Mouse (Mus musculus) induced T-regulatory cell, adult 2 months (primary cell): ENCODE measurements around the gene Sbf2.

ENCODE experiments used
- DNase-seq: peaks from one replicate; pipeline ENCODE4 v3.0.0-alpha.2; 2012; ENCODE audit warnings: low read depth

Gene Sbf2

DNA sequence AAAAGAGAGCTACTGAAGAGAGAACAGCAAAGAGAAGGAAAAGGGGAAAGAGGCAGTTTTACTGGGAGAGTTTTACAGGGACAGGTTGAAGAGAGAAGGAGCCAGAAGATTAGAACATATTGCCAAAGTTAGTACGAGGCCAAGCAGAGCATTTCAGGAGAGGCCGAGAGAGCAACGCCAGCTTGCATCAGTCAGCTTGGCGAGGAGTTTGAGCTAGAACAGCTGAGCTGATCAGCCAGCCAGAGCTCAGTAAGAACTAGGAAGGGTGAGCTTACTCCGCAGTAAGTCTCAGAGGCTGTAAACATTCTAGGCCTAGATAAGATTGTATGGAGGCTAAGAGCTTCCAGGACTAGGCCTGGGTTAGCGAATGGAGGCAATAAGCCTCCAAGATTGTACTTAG, 222.1 kb downstream of the Sbf2 start:
- no peak for DNase-seq

DNA sequence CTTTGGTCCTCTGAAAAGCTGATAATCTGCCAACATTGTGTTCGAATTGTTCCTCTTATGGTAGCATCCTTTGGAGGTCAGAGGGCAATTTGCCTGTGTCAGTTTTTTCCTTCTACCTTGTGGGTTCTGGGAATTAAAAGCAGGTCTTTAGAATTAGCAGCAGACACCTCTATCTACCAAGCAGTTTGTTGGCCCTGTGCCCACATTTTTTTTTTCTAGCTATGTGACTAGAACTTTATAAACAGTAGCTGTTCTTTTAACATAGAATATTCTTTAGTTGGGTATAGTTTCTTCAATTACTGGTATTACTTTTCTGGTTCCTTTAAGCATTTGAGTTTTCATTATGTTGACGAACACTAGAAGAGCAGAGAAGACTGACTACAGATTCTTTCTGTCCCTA, 223.1 kb downstream of the Sbf2 start:
- no peak for DNase-seq

DNA sequence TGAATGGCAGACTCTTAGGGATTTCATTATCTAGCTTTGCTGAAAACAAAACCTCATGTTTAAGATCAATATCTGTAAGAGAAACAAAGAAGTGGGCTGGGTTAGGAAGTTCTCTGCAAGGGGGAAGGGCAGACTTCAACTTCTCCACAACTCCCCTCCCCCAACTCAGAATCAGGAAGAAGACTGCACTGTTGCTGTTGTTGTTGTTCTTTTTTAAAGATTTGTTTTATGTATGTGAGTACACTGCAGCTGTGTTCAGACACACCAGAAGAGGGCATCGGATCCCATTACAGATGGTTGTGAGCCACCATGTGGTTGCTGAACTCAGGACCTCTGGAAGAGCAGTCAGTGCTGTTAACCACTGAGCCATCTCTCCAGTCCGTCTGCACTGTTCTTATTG, 225.8 kb downstream of the Sbf2 start:
- peak; percentile 17 for DNase-seq

DNA sequence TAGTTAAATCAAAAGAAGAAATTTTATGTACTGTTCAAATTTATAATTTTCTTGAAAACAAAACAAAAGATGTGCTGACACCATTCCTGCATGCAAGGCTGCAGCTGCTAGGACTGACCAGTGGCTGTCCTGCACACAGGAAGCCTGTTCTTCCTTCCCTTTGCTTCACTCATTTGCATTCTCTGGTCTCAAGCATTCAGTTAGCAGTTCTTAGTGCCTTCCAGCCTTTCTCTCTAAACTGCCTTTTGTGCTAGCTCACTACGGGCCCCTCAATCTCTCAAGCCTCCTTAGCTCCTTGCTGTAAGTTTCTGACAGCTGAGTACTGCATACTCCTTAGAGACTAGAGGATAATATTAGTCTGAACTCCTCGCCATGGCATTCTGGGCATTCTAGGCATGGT, 227.2 kb downstream of the Sbf2 start:
- no peak for DNase-seq

DNA sequence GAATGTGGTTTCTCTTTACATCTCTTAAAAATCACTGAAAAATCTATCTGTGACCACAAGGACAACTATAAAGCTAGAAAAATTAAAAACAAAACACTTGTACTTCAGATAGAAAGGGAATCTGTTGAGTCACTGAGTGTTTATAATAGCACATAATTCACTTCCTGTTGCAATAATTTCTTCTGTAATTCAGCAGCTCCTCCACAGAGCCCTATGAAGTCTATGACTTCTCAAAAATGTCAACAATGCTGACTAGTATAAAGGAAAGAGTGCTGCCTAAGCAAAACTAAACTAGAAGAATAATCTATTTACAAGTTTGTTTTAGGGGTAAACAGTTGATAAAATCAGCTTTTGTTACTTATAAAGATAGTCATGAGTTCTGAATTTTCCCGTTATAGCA, 229.2 kb downstream of the Sbf2 start:
- no peak for DNase-seq

DNA sequence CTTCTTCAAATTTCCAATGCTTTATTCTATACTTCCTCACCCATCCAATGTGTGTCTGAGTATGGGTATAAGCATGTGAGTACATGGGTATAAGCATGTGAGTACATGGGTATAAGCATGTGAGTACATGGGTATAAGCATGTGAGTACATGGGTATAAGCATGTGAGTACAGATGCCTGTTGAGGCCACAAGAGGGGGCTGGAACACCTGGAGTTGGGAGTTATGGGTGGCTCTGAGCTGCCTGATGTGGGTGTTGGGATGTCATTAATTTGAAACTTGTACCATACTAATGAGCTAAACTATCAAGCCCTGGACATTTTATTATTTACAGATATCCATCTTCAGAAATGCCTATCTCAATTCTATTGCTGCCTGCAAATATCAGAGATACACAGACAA, 230.4 kb downstream of the Sbf2 start:
- DNase-seq, result no peak

DNA sequence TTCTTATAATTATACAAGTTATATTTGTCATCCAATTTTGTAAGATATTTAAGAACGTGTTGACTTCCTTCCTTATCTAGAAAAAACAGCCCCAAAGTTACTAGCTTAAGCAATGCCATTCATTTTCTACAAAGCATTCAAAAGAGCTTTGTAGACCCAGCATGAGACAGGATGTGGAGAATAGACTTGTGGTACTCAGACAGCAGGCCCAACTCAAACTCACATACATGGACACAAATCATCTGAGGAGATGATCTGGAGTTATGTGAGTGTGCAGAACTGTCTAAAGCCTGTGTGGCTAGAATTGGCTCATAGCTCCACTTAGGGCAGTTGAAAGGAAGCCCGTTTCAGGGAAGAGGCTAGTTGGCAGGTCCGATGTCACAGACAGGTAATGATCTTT, 233.1 kb downstream of the Sbf2 start:
- no peak for DNase-seq

DNA sequence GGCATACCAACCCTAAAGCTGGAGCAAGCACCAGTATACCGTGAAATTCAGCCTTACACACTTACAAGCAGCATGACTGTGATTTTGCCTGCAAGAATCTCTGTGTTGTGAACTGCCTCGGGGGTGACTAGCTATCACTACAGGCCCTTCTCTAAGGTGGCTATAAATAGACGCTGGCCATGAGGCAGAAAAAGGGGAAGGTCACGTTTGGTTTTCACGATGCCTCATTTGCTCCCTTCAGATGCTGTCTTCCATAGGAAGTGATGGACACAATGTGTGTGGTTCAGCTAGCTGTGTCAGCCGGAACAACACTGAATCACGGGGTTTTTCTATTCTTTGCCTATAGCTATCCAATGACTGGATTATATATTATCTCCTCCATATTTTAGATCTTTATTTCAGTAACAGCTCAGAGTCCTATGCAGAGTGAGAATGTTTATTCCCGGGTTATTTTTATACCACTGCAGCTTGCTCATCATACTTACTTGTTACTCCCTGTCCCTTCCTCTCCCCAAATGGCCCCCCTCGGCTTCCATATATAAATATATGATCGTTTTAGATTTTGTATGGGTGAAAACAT, 235.3 kb downstream of the Sbf2 start:
- no peak for DNase-seq

DNA sequence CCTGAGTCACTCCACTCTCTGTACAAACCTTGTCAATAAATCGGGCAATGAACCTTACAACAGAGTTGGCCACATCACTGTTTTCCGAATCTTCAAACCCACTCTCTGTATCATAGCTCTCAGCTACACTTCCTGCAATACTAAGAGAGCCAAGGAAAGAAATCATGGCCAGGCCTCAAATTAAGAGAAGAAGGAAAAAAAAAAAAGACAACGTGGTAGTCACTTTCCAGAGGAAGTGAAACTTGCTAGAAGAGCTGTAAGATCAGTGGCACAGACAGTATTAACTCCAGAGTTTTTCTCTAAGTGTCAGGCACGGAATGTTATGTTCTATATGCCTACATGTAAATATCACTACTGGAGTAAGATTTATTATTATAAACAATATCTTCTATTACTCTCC, 242.2 kb downstream of the Sbf2 start:
- DNase-seq, result no peak

DNA sequence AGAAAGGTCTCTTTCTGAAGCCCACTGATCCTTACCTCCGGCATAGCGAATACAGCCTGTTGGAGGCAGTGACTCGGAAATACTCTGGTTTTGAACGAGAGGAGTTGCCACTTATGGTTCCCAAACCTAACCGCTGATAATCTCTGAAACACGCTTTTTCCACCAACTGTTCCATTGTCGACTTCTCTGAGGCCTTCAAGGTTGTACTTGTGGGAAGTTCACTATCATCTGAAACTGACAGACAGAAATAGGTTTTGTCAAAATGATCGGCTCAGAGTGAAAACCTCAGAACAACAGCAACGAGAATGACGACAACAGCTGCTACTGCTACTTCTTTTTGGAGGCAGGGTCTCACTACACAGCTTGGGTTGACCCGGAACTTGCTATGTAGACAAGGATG, 252.7 kb downstream of the Sbf2 start:
- no peak for DNase-seq

DNA sequence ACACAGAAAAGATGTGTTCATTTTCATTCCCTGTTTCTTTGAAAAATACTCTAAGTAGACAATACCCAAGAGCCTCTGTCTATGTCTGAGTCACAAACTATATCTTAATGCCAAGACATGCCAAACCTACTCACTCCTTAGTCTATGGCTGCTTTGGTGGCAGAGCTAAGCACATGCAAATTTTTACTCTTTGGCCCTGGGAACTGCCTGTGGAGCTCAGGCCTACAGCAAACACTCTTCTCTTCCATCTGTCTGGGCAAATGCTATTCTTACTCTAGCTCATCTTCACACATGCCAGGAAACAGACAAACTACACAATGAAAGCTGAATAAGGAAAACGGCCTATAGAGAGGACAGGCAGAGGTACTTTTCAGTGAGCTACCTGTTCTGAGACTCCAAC, 253.2 kb downstream of the Sbf2 start:
- DNase-seq, result no peak

DNA sequence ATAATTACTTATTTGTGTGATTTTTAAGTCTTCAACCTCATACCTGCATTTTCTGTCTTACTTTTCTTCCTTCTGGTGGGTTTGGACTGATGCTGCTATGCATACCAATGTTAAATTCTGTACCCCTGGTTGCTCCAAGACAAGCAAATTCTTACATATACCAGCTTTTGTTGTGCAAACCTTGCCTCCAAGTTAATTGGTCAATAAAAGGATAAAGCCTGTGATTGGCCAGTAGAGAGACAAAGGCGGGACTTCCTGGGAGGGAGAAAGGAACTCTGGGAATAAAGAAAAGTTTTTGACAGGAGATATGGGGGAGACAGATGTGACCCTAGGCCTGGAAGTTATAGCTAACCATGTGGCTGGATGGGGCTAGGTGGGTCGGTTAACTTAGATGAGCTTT, 255.3 kb downstream of the Sbf2 start:
- DNase-seq, result no peak

DNA sequence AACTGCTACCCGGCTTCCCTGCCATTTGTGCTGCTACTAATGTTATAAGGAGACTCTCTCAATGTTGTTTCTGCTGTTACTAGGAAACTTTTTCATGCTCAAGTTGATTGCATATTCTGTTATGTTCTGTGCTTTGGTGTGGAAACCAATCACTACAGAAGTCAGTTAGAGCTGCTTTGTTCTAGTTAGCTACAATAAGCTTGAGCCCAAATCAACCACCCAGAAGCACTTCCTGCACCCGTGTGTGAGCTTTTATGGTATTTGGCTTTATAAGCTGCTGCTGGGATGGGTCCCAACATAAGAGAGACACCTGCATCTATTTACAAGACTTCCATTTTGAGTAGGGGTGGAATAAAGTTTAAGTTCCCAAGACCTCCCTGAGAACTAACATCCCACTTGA, 260.8 kb downstream of the Sbf2 start:
- DNase-seq, result no peak

DNA sequence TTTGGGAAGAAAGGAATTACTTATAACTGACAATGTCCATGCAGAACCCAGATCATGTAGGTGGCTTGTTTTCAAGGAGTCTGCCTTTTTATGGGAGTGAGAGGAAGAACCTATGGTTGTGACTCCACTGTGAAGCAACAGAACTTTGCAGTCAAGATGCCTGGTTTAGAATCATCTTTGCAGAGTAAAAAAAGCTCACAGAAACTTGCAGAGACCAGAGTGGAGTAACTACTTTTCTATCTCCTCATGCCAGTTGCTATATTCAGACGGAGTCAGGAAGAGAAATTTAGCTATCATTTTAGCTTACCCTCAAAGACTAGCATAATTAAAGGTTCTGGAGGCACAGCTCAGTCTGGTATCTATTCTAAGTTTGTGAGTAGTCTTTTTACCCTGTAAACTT, 267.5 kb downstream of the Sbf2 start:
- DNase-seq, result no peak

DNA sequence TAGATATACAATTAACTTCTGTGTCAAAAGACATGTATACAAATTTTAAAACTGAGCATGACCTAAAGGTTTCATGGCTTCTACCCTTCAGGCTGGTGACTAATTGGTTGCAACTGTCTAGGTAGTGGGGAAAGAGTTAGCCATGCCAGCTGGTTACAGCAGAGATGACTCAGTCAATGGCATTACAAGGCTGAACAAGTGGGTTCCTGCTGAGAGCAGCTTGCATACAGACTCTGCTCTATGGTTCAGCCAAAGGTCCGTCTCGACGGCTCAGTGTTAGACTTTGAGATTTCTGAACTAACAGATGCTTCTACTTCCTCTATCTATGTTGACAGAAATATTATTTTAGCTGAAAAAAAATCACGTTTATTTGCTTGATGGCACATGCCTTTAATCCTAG, 277.1 kb downstream of the Sbf2 start:
- no peak for DNase-seq

DNA sequence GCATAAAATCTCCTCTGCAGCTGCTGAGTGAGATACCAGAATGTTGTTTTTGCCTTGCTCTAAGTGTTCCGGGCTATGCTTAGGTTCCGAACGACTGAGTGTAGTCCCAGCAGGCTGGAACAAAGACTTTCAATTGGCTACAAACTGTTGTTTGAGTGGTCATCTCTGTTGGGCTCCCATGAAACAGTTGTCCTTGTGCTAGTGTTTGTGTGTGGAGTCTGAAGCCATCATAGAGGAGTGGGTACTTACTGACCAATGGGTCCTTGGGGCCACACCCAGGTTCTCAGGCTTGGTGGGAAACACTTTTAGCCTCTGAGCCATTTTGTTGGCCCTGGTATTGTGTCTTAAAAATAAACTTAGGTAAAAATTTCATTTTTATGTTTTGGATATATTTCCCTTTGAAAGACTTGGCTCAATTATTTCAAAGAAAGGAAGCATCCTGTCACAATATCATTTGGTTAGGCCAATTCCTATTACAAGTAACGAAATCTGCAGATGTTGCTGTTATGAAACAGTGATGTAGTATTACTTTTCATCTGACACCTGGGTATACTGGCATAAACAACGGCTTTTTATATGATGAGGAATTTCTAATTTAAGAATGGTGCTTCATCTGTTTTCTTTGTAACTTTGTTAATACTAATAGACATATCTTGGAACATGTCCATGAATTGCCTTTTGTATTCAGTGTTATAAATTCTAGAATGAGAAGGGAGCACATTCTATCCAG, 289.2 kb downstream of the Sbf2 start:
- DNase-seq, result no peak

DNA sequence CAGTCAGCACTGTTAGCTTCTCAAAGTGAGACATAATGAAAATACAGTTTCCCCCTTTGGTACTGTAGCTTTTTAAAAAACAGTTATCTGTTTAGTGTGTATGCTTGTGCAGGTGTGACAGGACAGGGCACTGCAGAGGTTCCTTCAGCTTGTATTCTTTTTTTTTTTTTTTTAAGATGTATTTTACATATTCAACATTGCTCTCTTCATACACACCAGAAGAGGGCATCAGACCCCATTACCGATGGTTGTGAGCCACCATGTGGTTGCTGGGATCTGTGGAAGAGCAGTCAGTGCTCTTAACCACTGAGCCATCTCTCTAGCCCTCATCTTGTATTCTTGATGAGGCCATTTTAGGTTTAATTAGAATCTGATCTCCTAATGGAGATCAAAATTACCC, 289.9 kb downstream of the Sbf2 start:
- DNase-seq, result no peak

DNA sequence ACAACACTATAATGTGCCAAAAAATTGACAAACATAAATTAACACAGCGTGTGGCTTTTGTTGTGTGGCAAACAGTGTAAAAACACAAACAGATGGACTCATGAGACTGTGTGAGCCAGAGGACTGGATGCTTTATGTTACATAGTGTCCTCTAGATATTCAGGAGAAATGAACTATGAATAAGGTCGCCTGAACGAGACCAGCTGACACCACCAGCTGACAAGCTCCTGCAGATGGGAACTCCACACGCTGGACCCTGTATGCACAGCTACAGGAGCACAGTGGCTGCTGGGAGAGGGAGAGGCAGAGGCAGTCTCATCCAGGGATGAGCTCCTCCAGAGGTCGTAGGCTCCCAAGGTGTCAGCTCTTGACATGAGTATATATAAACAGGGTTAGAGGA, 293.6 kb downstream of the Sbf2 start:
- DNase-seq, result no peak

DNA sequence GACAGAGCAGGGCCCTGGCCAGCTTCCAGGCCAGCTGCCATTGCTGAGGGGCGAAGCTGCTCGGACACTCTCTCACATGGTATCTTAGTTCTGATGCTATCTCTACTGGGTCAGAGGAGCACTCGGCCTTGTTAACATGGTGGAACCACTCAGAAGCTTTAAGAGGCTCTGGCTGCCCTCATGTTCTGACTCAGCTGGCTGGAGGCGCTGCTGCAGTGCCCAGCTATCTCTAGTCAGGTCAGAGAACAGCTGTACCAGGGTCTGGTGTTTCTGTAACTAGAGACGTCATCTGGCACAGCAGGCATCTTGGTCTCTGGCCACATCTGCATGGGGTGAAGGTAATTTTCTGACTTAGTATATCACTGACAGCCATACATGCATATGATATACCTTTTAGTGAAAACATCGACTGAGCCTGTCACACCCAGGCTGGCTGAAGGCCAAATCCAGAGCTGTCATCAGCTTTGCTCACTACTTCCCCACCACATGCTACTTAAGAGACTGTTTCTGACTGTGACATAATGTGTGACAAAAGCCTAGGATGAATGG, 295.7 kb downstream of the Sbf2 start:
- DNase-seq, result no peak

DNA sequence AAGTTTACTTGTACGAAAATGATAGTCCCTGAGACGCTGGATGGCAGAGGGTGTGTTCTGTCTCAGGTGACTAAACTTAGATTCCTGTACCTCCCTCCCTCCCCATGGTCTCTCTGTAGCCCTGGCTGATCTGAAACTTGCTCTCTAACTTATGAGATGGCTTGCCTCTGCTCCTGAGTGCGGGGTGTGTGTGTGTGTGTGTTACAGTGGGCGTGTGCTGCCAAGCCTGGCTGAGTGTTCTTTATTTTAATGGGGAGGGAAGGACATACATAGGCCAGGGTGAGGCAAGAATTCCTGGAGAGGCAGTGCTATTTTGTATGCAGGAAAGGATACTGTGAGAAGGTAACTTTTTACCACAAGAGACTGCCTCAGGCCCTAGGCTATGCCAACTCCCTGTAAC, 297.3 kb downstream of the Sbf2 start:
- no peak for DNase-seq

DNA sequence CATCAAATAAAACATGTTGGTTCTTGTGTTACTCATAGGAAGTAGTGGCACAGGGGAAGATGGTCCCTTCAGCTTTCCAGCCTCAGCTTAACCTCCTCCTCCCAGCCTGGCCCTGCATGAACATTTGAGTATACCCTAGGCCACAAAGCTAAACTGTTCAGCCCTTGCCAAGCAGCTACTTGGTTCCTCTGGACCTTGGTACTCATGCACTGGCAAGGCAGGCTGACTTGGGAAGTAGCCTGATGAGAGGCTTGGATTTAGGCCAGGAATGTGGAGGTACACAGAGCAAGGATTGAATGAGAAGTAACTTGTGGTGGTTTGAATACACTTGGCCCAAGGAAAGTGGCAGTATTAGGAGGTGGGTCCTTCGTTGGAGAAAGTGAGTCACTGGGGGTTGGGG, 299.4 kb downstream of the Sbf2 start:
- no peak for DNase-seq

DNA sequence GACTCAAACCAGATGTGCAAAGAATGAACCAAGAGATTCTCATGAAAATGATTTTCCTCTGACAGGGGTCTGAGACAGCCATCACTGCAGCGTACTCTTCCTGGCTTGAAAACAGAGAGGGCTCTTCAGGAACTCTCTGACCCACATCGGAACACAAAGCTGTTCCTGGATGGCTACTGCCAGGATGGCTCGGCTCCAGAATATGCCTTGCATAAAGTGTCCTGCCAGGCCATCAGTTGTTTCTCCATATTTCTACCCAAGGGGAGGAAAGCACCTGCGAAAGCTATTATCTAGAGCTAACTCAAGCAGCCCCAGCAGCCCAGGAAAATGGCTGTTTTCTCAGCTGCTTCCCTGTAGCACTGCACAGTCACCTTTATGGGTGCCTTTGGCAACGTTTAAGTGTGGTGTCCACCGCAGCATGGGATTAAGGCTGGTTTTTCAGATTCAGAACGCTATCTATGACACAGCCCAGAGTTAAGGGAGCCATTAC, 300.3 kb downstream of the Sbf2 start:
- no peak for DNase-seq

DNA sequence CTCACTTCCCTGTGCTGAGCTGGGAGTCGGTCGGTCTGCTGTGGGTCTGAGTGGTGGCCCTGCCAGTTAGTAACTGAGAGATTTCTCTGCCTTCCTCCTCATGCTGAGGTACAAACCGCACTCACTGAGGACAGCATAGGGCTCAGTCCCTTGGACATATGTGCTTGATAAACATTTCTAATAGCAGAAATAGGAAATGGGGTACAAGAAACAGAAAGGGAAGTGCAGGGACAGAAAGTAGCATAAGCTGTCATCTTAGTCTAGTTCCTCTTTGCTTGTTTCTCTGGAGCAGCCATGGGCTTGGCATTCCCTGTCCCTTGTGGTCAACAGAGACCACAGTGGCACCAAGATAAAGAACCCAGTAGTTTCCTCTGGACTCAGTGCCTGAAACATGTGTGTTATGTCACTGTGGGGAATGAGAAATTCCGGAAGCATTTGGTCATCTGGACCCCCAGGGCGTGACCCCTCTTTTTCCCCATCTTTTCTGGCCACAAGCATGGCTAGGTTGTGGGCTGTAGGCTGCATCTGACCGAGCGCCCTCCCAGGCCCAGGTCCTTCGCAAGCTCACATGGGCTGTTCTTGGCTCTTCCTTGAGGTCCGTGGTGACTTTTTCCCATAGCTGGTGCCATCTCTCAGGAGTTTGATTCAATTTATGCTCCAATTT, 301.2 kb downstream of the Sbf2 start:
- DNase-seq, result no peak
